Mouse (Mus musculus) layer of hippocampus, adult 18-20 months (tissue): ENCODE measurements around the gene Adamtsl1. TPM values are rescaled to one million over a fixed set of nuclear protein-coding genes. Genes with fewer than 3 reads are reported as not detected.
A peak's percentile ranks its signal among the peaks of the same experiment; 100 is the strongest.

ENCODE experiments used
- DNase-seq, 2 experiments: peaks; one replicate each; pipeline ENCODE4 v3.0.0; 2022; ENCODE audit warnings: low spot score in 2 of 2
- total RNA-seq, 2 experiments: library from RNA; stranded (reverse); gene quantifications; 2 replicates each; pipeline ENCODE4 v1.2.3; 2021

The Adamtsl1 gene
- total RNA-seq, 2 experiments from 2014 or later = 9.1 to 10.6 TPM

DNA sequence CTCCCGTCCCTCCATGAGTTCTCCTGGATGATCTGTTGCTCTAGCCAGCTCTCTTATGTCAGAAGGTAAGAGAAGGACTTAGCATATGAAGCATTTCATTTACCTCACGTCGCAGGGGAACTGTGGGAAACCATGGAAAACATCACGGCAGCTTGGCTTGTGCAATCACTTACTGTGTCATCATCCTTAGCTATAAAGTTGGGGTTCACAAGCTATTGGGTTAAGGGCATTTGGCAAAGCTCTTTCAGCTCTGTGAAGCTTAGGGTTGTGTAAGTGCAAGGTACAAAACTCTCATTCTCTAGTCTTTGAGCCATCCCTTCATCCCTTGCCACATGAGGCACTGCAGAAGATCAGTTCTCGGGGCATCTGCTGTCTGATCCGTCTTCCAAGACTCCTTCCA is 787.5 kb downstream of the Adamtsl1 start:
- DNase-seq = no peak

GRCm38 (mm10) chr4:86302095-86302494 is 788.1 kb downstream of the Adamtsl1 start:
- DNase-seq = peak; percentile 14 to 49

- DNase-seq = no peak
Observed at GRCm38 (mm10) chr4:86306753-86307152, 792.8 kb downstream of the Adamtsl1 start.

GRCm38 (mm10) chr4:86309178-86309577 is 795.2 kb downstream of the Adamtsl1 start:
- no peak for DNase-seq

GRCm38 (mm10) chr4:86310806-86311730 is 797.1 kb downstream of the Adamtsl1 start:
- DNase-seq = no peak

DNA sequence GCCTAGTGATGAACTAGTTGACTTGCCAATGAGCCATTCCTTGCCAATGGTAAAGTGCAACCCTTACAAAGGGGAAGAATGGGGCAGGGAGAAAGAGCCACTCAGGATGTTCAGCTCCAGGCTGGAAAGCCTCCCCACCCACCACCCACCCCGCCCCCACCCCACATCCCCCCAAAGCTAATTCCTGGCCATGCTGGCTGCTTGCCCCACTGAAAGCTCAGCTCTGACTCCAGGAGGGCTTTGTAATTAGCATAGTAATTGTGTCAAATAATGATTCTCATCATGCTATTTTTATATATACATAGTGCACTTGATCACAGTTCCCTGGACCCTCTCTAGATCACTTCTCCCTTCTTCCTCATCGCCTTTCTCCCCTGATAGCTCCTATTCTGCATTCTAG is 798.4 kb downstream of the Adamtsl1 start:
- DNase-seq = no peak

- DNase-seq = no peak
Observed at GRCm38 (mm10) chr4:86314442-86314841, 800.5 kb downstream of the Adamtsl1 start.

GRCm38 (mm10) chr4:86315122-86315521 is 801.1 kb downstream of the Adamtsl1 start:
- DNase-seq = no peak

DNA sequence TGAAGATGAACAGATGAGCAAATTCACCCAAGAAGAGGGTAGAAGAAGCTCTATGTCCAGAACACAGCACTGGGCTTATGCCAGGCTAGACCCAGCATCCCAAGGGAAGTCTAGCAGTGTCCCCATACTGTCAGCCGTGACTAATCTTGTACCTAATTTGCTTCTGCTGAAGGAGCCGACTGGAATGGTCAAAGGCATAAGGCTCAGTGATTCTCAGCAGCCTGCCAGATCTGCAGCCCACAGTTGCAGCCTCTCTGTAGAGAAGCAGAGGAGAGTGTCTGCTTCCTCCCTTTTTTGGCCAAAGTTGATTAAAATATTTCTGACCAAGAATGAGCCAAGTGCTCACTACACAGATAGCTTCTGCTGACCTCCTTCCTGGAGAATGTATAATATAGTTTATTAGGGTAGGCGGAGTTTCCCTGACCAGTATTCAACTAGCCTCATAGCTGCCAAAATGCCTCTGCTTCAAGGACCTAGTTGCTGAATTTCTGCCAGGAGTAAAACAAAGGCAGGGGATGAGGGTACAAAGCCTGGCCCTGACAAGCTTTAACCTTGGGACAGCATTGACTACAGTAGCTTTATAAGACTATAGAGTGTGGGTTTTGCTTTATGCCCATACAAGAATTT is 804.1 kb downstream of the Adamtsl1 start:
- DNase-seq = no peak

DNA sequence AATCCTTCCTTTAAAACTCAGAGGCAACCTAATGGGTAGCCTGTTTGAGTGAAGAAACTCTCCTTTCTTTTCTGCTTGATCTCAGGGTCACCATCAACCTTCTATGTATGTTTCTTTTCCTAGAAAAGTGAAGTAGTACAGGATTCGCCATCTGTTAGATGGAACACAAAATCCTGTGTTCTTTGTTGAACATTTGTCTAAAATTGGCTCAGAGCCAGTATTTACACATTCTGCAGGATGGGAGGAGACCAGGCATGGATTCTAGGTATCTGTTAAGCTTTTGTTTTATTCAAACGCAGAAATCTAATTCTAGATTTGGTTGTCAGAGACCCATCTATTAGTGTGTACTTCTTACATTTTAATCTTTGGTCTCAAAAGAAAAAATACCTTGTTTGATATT is 811.4 kb downstream of the Adamtsl1 start:
- DNase-seq = no peak

DNA sequence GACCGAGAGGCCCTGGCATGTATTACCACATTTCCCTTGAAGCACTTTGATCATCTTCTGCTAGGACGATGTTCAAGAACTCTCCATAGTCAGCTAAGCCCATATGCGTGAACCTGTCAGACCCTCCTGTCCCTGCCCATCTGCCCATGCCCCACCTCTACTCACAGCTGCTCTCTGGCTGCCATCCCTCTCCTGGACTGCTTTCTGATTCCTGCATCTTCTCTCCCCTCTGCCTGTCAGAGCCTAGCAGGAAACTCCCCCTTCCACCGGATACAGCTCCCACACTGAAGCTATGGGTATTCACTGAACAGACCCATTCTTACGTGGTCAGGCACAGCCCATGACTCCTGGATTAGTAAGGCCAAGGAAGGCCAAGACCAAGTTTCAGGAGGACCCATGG is 812.0 kb downstream of the Adamtsl1 start:
- no peak for DNase-seq

GRCm38 (mm10) chr4:86326638-86327037 is 812.7 kb downstream of the Adamtsl1 start:
- no peak for DNase-seq

- no peak for DNase-seq
Observed at GRCm38 (mm10) chr4:86329481-86329880, 815.5 kb downstream of the Adamtsl1 start.

- DNase-seq = no peak
Observed at GRCm38 (mm10) chr4:86335861-86336415, 822.0 kb downstream of the Adamtsl1 start.

DNA sequence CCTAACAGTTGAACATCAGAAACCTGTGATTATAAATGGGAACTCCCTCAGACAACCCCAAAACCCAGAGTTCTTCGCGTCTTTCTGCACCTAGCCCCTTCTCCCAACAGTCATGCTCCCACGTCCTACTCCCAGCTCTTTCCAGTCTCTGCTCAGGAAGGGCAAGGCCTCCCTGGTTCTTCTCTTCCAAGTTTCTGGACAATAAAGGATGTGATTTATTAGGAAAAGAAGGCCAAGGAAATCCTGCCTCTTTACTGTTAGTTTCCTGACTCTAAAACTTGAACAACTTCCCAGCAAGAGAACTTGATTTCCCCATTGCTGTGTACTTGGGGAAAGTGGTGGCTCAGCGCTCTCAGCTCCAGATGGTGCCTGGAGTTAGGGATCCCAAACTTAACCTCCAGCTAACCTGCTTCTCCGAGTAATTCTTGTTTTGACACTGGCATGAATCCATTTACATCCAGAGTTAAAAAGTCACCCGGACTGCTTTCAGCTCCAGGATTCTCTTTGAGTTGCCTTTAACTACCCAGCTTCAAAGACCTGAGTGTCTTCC is 823.3 kb downstream of the Adamtsl1 start:
- DNase-seq = no peak

DNA sequence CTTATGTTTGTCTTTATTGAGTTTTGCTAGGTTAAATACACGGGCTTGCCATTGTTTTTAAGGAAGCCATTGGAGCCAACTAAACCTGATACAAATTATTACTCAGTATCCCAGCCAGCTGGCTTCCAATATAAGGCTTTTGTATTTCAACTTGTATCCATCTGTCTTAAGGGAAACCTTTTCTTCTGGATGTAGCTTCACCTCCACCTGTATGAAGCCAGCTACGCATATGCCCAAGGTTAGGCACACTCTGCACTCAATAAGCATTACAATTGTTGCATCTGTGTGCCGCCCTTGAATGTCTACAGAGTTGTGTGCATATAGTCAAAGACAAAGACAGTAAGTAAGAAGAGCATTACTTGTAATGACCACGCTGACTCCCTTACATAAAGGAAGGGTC is 835.4 kb downstream of the Adamtsl1 start:
- no peak for DNase-seq

- DNase-seq = no peak
Observed at GRCm38 (mm10) chr4:86352121-86352520, 838.1 kb downstream of the Adamtsl1 start.

DNA sequence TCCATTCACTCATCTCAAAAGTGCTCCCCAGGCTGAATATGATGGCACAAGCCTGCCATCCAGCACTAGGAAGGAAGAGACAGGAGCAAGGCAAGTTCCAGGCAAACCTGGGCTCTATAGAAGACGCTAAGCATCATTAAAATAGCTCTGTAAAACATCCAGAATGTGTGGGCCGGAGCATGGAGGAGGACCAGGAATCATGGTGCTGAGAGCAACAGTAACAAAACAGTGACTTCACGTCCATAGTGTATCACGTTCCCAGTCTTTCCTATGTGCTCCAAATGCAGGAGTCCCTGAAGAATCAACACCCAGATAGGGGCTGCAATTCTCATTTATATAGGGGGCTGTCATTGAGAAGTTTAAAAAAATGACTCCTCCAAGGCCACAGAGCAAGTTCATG is 839.6 kb downstream of the Adamtsl1 start:
- no peak for DNase-seq

- DNase-seq = no peak
Observed at GRCm38 (mm10) chr4:86359398-86359797, 845.4 kb downstream of the Adamtsl1 start.

DNA sequence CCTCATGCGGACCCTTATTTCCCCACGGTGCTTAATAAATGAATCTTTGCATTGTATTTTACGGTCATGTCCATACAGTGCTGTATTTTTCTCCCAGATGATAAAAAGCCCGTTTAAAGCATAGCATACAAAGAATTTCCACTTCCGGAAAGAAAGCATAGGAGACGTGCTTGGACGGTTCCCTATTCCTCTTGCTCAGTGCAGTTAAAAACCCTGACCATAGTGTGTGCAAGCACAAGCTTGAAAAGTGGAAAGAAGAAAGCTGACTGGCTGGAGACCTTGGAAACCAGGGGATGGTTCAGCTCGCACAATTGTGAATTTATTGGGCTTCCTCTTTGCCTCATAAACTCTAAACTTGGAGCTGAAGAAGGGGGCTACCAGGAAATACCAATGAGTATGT is 855.1 kb downstream of the Adamtsl1 start:
- DNase-seq = no peak

GRCm38 (mm10) chr4:86373166-86373565 is 859.2 kb downstream of the Adamtsl1 start:
- DNase-seq = no peak

DNA sequence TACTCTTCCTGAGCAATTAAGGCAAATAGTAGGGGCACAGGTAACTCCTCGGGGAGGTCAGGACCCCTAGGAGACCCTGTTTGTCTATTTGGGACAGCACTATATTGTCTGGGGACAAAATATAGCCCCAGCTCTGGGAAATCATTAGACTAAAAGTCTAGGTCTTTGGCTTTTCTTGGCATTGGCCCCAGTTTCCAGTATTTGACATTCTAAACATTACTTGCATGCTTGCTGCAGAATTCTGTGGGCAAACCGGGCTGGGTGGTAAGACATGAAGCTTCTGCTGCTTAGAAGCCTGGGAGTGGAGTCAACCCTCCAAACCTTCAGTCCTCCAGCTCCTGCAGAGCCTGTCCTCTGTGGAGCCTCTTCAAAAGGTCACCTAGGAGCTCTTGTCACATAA is 869.2 kb downstream of the Adamtsl1 start:
- DNase-seq = no peak
